In genomic region chr5:124355425-124355959, GRCm38 (mm10) we compare ENCODE assay signal across 8 mouse cellular contexts. TPM values are rescaled to one million over a fixed set of nuclear protein-coding genes. Genes with fewer than 3 reads are reported as not detected.
A peak's percentile ranks its signal among the peaks of the same experiment; 100 is the strongest.
DNase-seq lines count a peak whose midpoint lies in the region; ATAC-seq and TF ChIP-seq lines count a peak whose summit lies in the region.
"Had no signal": no experiment of that assay in that cellular context is flagged by ENCODE, and none has a peak within 500 bp of the region (broad histone marks: within the 10 kb centered on the region; RNA-seq: fewer than 3 reads in every experiment).

No protein-coding gene starts in this region.

- H3K4me2 ChIP-seq in lung, embryonic 14.5 days: peak overlapping the region; percentile 72
- H3K4me2 ChIP-seq in embryonic facial prominence, embryonic 15.5 days (replicated peaks): peak overlapping the region; percentile 55
- peak overlapping the region; percentile 63 for H3K4me2 ChIP-seq in neural tube, embryonic 13.5 days

- 5% methylated on average over 12 of the region's 12 CpGs for WGBS in lung, embryonic 14.5 days
- 1% methylated on average over 12 of the region's 12 CpGs for WGBS in embryonic facial prominence, embryonic 15.5 days
- 3% methylated on average over 12 of the region's 12 CpGs for WGBS in neural tube, embryonic 13.5 days

- no peak for DNase-seq in lung, embryonic 14.5 days
- DNase-seq in lung, postnatal 4 days: no peak
- no peak for DNase-seq in urinary bladder, postnatal 10 days (ENCODE audit: low spot score)
- no peak for DNase-seq in gastrocnemius, adult 18-20 months (ENCODE audit: low spot score)

- H3K27me3 ChIP-seq in lung, embryonic 14.5 days (ENCODE audit: insufficient read depth, low read length): no peaks in the 10 kb centered on the region
- no peaks in the 10 kb centered on the region for H3K27me3 ChIP-seq in embryonic facial prominence, embryonic 15.5 days
- no peaks in the 10 kb centered on the region for H3K27me3 ChIP-seq in neural tube, embryonic 13.5 days

- ATAC-seq in lung, embryonic 14.5 days (ENCODE audit: insufficient read depth): no peak
- no peak for ATAC-seq in embryonic facial prominence, embryonic 15.5 days (ENCODE audit: insufficient number of reproducible peaks, low FRiP score, low TSS enrichment, low read depth)
- ATAC-seq in inflammation-experienced regulatory T-cells, adult 6 months: peak; percentile 9
- no peak for ATAC-seq in neural tube, embryonic 13.5 days (ENCODE audit: low read depth)

- peak overlapping the region; percentile 97 for H3K4me3 ChIP-seq in lung, embryonic 14.5 days (ENCODE audit: low read depth, low read length)
- peak overlapping the region; percentile 90 for H3K4me3 ChIP-seq in embryonic facial prominence, embryonic 15.5 days (replicated peaks)
- H3K4me3 ChIP-seq in neural tube, embryonic 13.5 days: peak overlapping the region; percentile 82

- TF ChIP-seq CTCF in lung, embryonic 14.5 days (IDR thresholded peaks at IDR 0.05; ENCODE audit: low read depth): no peak

- H3K9ac ChIP-seq in lung, embryonic 14.5 days: peak overlapping the region; percentile 100
- H3K9ac ChIP-seq in embryonic facial prominence, embryonic 15.5 days: no peak overlapping the region
- peak overlapping the region; percentile 99 for H3K9ac ChIP-seq in neural tube, embryonic 13.5 days

- 0 out of 2 replicates have a peak, but pooled peaks cover 2% of the 10 kb centered on the region for H3K36me3 ChIP-seq in lung, embryonic 14.5 days (ENCODE audit: insufficient read depth)
- no peaks in the 10 kb centered on the region for H3K36me3 ChIP-seq in embryonic facial prominence, embryonic 15.5 days
- no peaks in the 10 kb centered on the region for H3K36me3 ChIP-seq in neural tube, embryonic 13.5 days

- H3K9me3 ChIP-seq in lung, embryonic 14.5 days (ENCODE audit: low read depth, low read length): no peaks in the 10 kb centered on the region
- H3K9me3 ChIP-seq in embryonic facial prominence, embryonic 15.5 days (replicated peaks): no peaks in the 10 kb centered on the region
- H3K9me3 ChIP-seq in neural tube, embryonic 13.5 days: no peaks in the 10 kb centered on the region

- no peak overlapping the region for H3K27ac ChIP-seq in lung, embryonic 14.5 days (ENCODE audit: low read depth)
- no peak overlapping the region for H3K27ac ChIP-seq in embryonic facial prominence, embryonic 15.5 days (replicated peaks)
- H3K27ac ChIP-seq in neural tube, embryonic 13.5 days (replicated peaks): peak overlapping the region; percentile 100; the same call in 1 of the 2 replicates
- H3K27ac ChIP-seq: macrophage had no signal

- H3K4me1 ChIP-seq in lung, embryonic 14.5 days (ENCODE audit: insufficient read depth): peaks cover 10% of the 10 kb centered on the region
- peaks cover 24% of the 10 kb centered on the region for H3K4me1 ChIP-seq in embryonic facial prominence, embryonic 15.5 days
- H3K4me1 ChIP-seq in neural tube, embryonic 13.5 days (replicated peaks): peaks cover 31% of the 10 kb centered on the region

RNA-seq across cellular contexts. Expression of gene Cdk2ap1, which starts 7.4 kb away (rescaled TPM):
- polyA plus RNA-seq in lung, embryonic 14.5 days (2014; fragmentation: Nextera tagmentation; extraction: Ambion mirVana): 193 and 259 TPM in 2 replicates
- polyA plus RNA-seq in embryonic facial prominence, embryonic 15.5 days (2015; fragmentation: Nextera tagmentation; extraction: Ambion mirVana): 48.7 and 66.6 TPM in 2 replicates
- polyA plus RNA-seq in inflammation-experienced regulatory T-cells, adult 6 months (2017; shearing (Covaris generic)): 10 to 100 TPM; 17.2 to 23.8 (median 19.9) TPM
- 90.3 and 94.3 TPM in 2 replicates for polyA plus RNA-seq in neural tube, embryonic 13.5 days (2015; fragmentation: Nextera tagmentation; extraction: Ambion mirVana)
- 100 to 1,000 TPM; 146 to 161 TPM for total RNA-seq in gastrocnemius, adult 18-20 months (2021)

RNA-seq across cellular contexts. Expression of gene 2810006K23Rik, which starts 27.6 kb away (rescaled TPM):
- 14.5 and 15.2 TPM in 2 replicates for polyA plus RNA-seq in lung, embryonic 14.5 days (2014; fragmentation: Nextera tagmentation; extraction: Ambion mirVana)
- 16.9 and 17.8 TPM in 2 replicates for polyA plus RNA-seq in embryonic facial prominence, embryonic 15.5 days (2015; fragmentation: Nextera tagmentation; extraction: Ambion mirVana)
- polyA plus RNA-seq in inflammation-experienced regulatory T-cells, adult 6 months (2017; shearing (Covaris generic)): 10 to 100 TPM; 10.5 to 18.3 (median 11.1) TPM
- 16.0 and 17.0 TPM in 2 replicates for polyA plus RNA-seq in neural tube, embryonic 13.5 days (2015; fragmentation: Nextera tagmentation; extraction: Ambion mirVana)
- total RNA-seq in gastrocnemius, adult 18-20 months (2021): 1 to 10 TPM; 7.3 to 7.7 TPM

RNA-seq across cellular contexts. Expression of gene Mphosph9, which starts 27.7 kb away (rescaled TPM):
- polyA plus RNA-seq in lung, embryonic 14.5 days (2014; fragmentation: Nextera tagmentation; extraction: Ambion mirVana): 19.2 and 20.7 TPM in 2 replicates
- 6.8 and 9.6 TPM in 2 replicates for polyA plus RNA-seq in embryonic facial prominence, embryonic 15.5 days (2015; fragmentation: Nextera tagmentation; extraction: Ambion mirVana)
- polyA plus RNA-seq in inflammation-experienced regulatory T-cells, adult 6 months (2017; shearing (Covaris generic)): 10 to 100 TPM; 12.4 to 17.5 (median 15.1) TPM
- 13.5 and 14.5 TPM in 2 replicates for polyA plus RNA-seq in neural tube, embryonic 13.5 days (2015; fragmentation: Nextera tagmentation; extraction: Ambion mirVana)
- total RNA-seq in gastrocnemius, adult 18-20 months (2021): 1 to 10 TPM; 3.1 to 3.3 TPM
